Mouse (Mus musculus): ENCODE measurements around the gene Ffar1. TPM values are rescaled to one million over a fixed set of nuclear protein-coding genes. Genes with fewer than 3 reads are reported as not detected.
"Not testable (repeated sequence)": the region's sequence is repeated elsewhere in the genome, so short reads cannot be mapped to it uniquely, and the experiment has no call there.

Ffar1 gene
- polyA plus RNA-seq, 1 experiment = 17.0 TPM

- H3K4me3 ChIP-seq (ENCODE audit: extremely low read depth, insufficient read depth, insufficient read length) = no peak overlapping the region
- no peaks in the 10 kb centered on the region for H3K36me3 ChIP-seq (ENCODE audit: control insufficient read depth, insufficient read depth, low read length)
- DNase-seq (ENCODE audit: low read depth in 1 of 2, low spot score in 2 of 2) = peak in 1 of 2 experiments; percentile 78
- no peak for TF ChIP-seq CTCF (IDR thresholded peaks at IDR 0.05; ENCODE audit: extremely low read depth, insufficient read depth, insufficient read length, insufficient replicate concordance)
- TF ChIP-seq POLR2A (IDR thresholded peaks at IDR 0.05; ENCODE audit: low read depth, low read length) = no peak
- 15% methylated on average over 5 of the region's 5 CpGs for WGBS
- H3K4me1 ChIP-seq (ENCODE audit: control insufficient read depth, insufficient read depth, insufficient read length) = peaks cover 12% of the 10 kb centered on the region; the same call in 1 of the 2 replicates
- peak overlapping the region; percentile 84 for H3K27ac ChIP-seq (ENCODE audit: insufficient read depth, low read length)
- H3K27me3 ChIP-seq (ENCODE audit: control insufficient read depth, insufficient read depth, low read length) = no peaks in the 10 kb centered on the region
Measured at GRCm38 (mm10) chr7:30842092-30842491, 19.3 kb downstream of the Ffar1 start.

- H3K4me3 ChIP-seq (ENCODE audit: extremely low read depth, insufficient read depth, insufficient read length) = no peak overlapping the region
- H3K36me3 ChIP-seq (ENCODE audit: control insufficient read depth, insufficient read depth, low read length) = no peaks in the 10 kb centered on the region
- H3K27me3 ChIP-seq (ENCODE audit: control insufficient read depth, insufficient read depth, low read length) = no peaks in the 10 kb centered on the region
- peaks cover 12% of the 10 kb centered on the region; the same call in 1 of the 2 replicates for H3K4me1 ChIP-seq (ENCODE audit: control insufficient read depth, insufficient read depth, insufficient read length)
- H3K27ac ChIP-seq (ENCODE audit: insufficient read depth, low read length) = peak overlapping the region; percentile 44; the same call in 1 of the 2 replicates
- TF ChIP-seq POLR2A (IDR thresholded peaks at IDR 0.05; ENCODE audit: low read depth, low read length) = no peak
- TF ChIP-seq CTCF (IDR thresholded peaks at IDR 0.05; ENCODE audit: extremely low read depth, insufficient read depth, insufficient read length, insufficient replicate concordance) = no peak
- no peak for DNase-seq (ENCODE audit: low read depth in 1 of 2, low spot score in 2 of 2)
- WGBS = 83% methylated on average over 4 of the region's 4 CpGs
Measured at GRCm38 (mm10) chr7:30841379-30841778, 20.0 kb downstream of the Ffar1 start.

- no peak overlapping the region for H3K27ac ChIP-seq (ENCODE audit: insufficient read depth, low read length)
- no peak for TF ChIP-seq CTCF (IDR thresholded peaks at IDR 0.05; ENCODE audit: extremely low read depth, insufficient read depth, insufficient read length, insufficient replicate concordance)
- H3K27me3 ChIP-seq (ENCODE audit: control insufficient read depth, insufficient read depth, low read length) = no peaks in the 10 kb centered on the region
- 87% methylated on average over 3 of the region's 3 CpGs for WGBS
- peaks cover 12% of the 10 kb centered on the region; the same call in 1 of the 2 replicates for H3K4me1 ChIP-seq (ENCODE audit: control insufficient read depth, insufficient read depth, insufficient read length)
- no peak overlapping the region for H3K4me3 ChIP-seq (ENCODE audit: extremely low read depth, insufficient read depth, insufficient read length)
- H3K36me3 ChIP-seq (ENCODE audit: control insufficient read depth, insufficient read depth, low read length) = no peaks in the 10 kb centered on the region
- DNase-seq (ENCODE audit: low read depth in 1 of 2, low spot score in 2 of 2) = no peak
Measured at GRCm38 (mm10) chr7:30840306-30840705, 21.1 kb downstream of the Ffar1 start.

GRCm38 (mm10) chr7:30837277-30837676 is 24.1 kb downstream of the Ffar1 start:
- Histone ChIP-seq H3K4me3 (ENCODE audit: extremely low read depth, insufficient read depth, insufficient read length) (no peak overlapping the region), H3K36me3 (ENCODE audit: control insufficient read depth, insufficient read depth, low read length) (no peaks in the 10 kb centered on the region), H3K4me1 (ENCODE audit: control insufficient read depth, insufficient read depth, insufficient read length) (peaks cover 8% of the 10 kb centered on the region; the same call in 1 of the 2 replicates), H3K27me3 (ENCODE audit: control insufficient read depth, insufficient read depth, low read length) (no peaks in the 10 kb centered on the region), H3K27ac (ENCODE audit: insufficient read depth, low read length) (no peak overlapping the region)
- TF ChIP-seq CTCF (IDR thresholded peaks at IDR 0.05; ENCODE audit: extremely low read depth, insufficient read depth, insufficient read length, insufficient replicate concordance) (no peak), POLR2A (IDR thresholded peaks at IDR 0.05; ENCODE audit: low read depth, low read length) (no peak)
- DNase-seq (ENCODE audit: low read depth in 1 of 2, low spot score in 2 of 2) = no peak

GRCm38 (mm10) chr7:30832684-30833083 is 28.7 kb downstream of the Ffar1 start:
- H3K27ac ChIP-seq (ENCODE audit: insufficient read depth, low read length); H3K27me3 ChIP-seq (ENCODE audit: control insufficient read depth, insufficient read depth, low read length); DNase-seq (ENCODE audit: low read depth in 1 of 2, low spot score in 2 of 2); H3K4me1 ChIP-seq (ENCODE audit: control insufficient read depth, insufficient read depth, insufficient read length); H3K36me3 ChIP-seq (ENCODE audit: control insufficient read depth, insufficient read depth, low read length); H3K4me3 ChIP-seq (ENCODE audit: extremely low read depth, insufficient read depth, insufficient read length): not testable (repeated sequence)
- WGBS = 8% methylated on average over 7 of the region's 11 CpGs

- WGBS = 36% methylated on average over 17 of the region's 17 CpGs
- no peak overlapping the region for H3K4me3 ChIP-seq (ENCODE audit: extremely low read depth, insufficient read depth, insufficient read length)
- H3K4me1 ChIP-seq (ENCODE audit: control insufficient read depth, insufficient read depth, insufficient read length) = peaks cover 3% of the 10 kb centered on the region; the same call in 1 of the 2 replicates
Measured at GRCm38 (mm10) chr7:30832261-30832660, 29.1 kb downstream of the Ffar1 start.

GRCm38 (mm10) chr7:30829428-30829827 is 31.9 kb downstream of the Ffar1 start:
- peak overlapping the region; percentile 40 for H3K27ac ChIP-seq (ENCODE audit: insufficient read depth, low read length)
- DNase-seq (ENCODE audit: low read depth in 1 of 2, low spot score in 2 of 2) = no peak
- peaks cover 3% of the 10 kb centered on the region; the same call in 1 of the 2 replicates for H3K4me1 ChIP-seq (ENCODE audit: control insufficient read depth, insufficient read depth, insufficient read length)
- H3K27me3 ChIP-seq (ENCODE audit: control insufficient read depth, insufficient read depth, low read length) = no peaks in the 10 kb centered on the region
- 64% methylated on average over 3 of the region's 3 CpGs for WGBS
- TF ChIP-seq POLR2A (IDR thresholded peaks at IDR 0.05; ENCODE audit: low read depth, low read length) = no peak
- no peaks in the 10 kb centered on the region for H3K36me3 ChIP-seq (ENCODE audit: control insufficient read depth, insufficient read depth, low read length)
- no peak overlapping the region for H3K4me3 ChIP-seq (ENCODE audit: extremely low read depth, insufficient read depth, insufficient read length)

More at GRCm38 (mm10) chr7:30832261-30832660, 29.1 kb downstream of the Ffar1 start:
- DNase-seq (ENCODE audit: low read depth in 1 of 2, low spot score in 2 of 2) = no peak
- TF ChIP-seq CTCF (IDR thresholded peaks at IDR 0.05; ENCODE audit: extremely low read depth, insufficient read depth, insufficient read length, insufficient replicate concordance) (no peak), POLR2A (IDR thresholded peaks at IDR 0.05; ENCODE audit: low read depth, low read length) (no peak)
- Histone ChIP-seq H3K27me3 (ENCODE audit: control insufficient read depth, insufficient read depth, low read length) (no peaks in the 10 kb centered on the region), H3K36me3 (ENCODE audit: control insufficient read depth, insufficient read depth, low read length) (no peaks in the 10 kb centered on the region), H3K27ac (ENCODE audit: insufficient read depth, low read length) (peak overlapping the region; percentile 20; the same call in 1 of the 2 replicates)

GRCm38 (mm10) chr7:30828871-30829270 is 32.5 kb downstream of the Ffar1 start:
- not testable (repeated sequence) for H3K36me3 ChIP-seq (ENCODE audit: control insufficient read depth, insufficient read depth, low read length); H3K4me3 ChIP-seq (ENCODE audit: extremely low read depth, insufficient read depth, insufficient read length); DNase-seq (ENCODE audit: low read depth in 1 of 2, low spot score in 2 of 2); H3K27ac ChIP-seq (ENCODE audit: insufficient read depth, low read length); H3K27me3 ChIP-seq (ENCODE audit: control insufficient read depth, insufficient read depth, low read length); H3K4me1 ChIP-seq (ENCODE audit: control insufficient read depth, insufficient read depth, insufficient read length)

Measured in spleen, adult 2 months (tissue).